Mouse (Mus musculus) layer of hippocampus, adult 9-11 months (tissue): Measurements from ENCODE around the gene Ank2.
A peak's percentile ranks its signal among the peaks of the same experiment; 100 is the strongest.
"Not testable (repeated sequence)": the region's sequence is repeated elsewhere in the genome, so short reads cannot be mapped to it uniquely, and the experiment has no call there.

ENCODE experiments used
- DNase-seq: peaks from one replicate; pipeline ENCODE4 v3.0.0; 2022

Ank2 gene

DNA sequence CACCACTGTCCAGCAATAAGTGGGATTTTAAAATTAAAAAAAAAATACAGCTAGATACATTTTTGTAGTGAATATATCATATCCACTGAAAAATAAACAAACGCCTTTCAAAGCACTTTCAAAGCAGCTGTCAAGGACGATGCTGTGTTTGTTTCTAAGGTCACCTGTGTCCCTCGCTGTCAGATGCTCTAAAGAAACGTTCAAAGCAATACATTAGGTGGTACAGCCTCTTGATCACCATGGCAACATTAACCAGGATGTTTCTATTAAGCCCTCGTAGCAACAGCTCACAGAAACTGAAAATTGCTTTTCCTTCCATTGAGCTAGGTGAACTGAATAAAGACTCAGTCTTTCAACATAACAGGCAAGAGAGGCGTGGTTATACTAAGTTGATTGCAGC, 17.5 kb downstream of the Ank2 start:
- DNase-seq, result no peak

DNA sequence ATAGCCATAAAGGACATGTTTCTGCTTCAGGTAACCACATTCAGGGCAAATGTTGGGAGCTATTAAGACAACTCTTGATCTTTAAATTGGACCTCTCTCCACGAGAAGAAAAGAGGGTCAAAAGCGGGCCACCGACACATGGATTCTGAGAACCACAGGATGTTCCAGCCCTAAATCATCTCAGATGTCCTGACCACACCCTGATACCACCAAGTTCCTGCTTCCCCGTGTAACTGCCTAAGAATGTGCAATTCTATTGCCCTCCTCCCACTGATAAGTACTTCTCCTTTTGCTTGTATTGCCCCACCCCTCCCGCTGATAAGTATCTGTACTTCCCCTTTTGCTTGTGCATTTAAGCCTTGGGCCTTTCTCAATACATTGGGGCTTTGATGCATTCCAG, 18.8 kb downstream of the Ank2 start:
- not testable (repeated sequence) for DNase-seq

DNA sequence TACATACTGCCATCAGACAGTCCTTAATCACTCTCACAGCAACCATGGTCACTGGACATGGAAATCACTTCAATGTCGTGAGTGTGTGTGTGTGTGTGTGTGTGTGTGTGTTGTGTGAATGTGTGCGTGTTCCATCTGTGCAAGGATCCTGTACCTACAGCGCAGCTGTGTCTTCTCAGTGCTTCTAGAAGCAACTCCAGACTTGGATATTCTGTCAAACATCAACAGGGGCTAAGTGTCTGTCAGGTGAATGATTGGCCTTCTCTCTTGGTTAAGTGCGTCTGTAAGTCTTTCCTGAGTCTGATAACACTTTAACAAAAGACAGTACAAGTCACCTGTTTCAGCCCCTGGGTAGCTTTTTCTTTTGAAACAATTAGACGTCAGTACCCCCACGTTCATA, 25.0 kb downstream of the Ank2 start:
- no peak for DNase-seq

DNA sequence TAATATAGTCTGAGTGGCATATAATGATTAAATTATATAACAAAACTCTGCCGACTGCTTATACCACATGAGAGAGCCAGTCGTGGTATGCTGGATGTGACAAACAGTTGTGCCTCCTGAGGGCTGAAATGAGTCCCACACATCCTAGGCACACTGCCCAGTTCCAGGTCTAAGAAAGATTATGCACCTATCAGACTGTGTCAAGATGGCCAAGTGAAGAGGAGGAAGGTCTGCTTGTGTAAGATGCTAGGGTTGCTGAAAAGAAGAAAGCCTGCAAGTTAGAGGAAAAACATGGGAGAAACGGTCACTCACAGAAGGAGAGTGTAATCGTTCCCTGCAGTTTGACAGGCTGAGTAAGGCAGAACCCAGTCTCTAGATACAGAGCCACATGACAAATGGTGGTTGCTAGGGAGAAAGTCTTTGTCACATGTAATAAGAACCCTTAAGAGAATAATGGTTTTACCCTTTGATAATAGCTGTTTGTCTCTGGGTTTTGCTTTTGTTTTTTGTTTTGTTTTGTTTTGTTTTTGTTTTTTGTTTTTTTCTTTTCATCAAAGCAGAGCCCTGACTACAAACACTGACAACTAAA, 29.9 kb downstream of the Ank2 start:
- no peak for DNase-seq

DNA sequence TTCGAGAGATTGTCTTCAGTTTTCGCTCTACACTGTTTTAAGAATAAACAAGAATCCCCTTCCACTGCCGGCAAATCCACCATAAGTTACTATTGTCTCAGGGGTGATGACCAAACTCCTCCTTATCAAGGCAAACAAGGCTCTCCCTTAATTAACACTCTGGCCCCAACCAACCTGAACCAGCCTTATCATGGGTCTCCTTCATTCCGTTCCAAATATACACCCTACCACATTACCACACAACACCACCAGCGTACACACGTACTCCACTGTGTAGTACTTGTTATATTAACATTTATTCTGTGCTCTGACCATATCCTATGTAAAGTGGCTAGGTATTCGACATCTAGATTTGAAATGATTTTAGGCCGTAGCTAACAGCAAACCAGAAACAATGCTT, 30.6 kb downstream of the Ank2 start:
- DNase-seq, result no peak

DNA sequence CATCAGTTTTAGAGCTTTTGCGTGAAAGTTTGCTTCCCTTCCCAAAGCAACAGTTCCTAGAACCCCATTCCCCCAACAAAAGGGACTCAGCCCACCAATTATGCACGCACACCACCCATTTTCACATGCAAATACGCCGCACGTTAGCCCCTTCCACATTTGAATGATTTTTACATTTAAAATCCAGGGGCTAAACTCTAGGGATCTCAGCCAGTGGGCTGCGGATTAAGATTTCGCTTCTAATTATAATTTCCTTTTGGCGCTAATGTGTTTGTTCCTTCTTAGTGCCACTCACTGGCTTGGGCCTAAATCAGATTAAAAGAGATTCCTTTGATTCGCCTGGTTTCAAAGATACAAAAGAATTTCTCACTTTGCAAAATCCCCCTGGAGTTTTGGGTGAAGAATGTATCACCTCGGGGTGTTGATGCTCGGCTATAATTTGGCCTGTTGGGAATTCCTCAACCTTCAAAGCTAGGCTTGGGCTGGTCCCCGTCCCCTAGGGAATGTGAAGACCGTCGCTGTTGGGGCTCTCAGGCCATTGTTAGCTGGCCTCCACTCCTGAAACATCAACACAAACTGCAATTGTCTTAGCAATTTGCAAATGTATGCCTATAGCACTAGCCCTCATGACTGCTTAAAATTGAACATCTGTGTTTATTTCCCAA, 35.2 kb downstream of the Ank2 start:
- DNase-seq, result no peak

DNA sequence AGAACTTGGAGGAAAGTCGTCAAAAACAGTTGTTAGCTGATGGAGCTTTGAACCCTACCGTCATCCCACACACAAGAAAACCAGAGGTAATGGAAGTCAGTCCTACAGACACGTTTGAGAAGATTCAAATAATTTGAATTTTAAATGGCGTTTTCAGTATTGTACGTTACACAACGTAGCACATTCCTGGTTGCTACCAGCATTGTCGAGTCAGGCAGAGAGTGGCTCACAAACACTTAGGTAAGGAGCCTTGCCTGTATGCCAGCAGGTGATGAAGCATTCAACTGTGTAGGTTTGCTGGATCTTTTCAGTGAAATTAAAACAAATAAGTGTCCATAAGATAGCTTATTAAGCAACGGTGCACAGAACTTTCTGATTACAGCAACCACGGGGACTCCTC, 36.0 kb downstream of the Ank2 start:
- no peak for DNase-seq

DNA sequence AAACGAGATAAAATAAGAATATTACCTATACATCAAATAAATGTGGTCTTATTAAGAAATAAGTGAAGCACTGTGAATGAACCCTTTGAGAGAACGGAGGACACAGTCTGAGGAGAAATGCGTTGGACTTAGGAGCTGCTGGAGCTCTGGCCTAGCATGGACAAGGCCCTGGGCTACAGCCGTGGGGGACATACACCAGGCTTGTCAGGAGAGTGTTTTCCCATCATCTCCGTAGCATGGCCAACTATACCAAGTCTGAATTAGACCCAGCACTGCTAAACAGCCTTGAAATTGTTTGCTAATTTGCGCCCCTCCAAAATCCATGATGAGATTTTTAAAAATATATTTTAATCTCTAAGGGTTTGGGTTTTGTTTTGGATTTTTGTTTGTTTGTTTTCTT, 36.7 kb downstream of the Ank2 start:
- DNase-seq, result no peak

DNA sequence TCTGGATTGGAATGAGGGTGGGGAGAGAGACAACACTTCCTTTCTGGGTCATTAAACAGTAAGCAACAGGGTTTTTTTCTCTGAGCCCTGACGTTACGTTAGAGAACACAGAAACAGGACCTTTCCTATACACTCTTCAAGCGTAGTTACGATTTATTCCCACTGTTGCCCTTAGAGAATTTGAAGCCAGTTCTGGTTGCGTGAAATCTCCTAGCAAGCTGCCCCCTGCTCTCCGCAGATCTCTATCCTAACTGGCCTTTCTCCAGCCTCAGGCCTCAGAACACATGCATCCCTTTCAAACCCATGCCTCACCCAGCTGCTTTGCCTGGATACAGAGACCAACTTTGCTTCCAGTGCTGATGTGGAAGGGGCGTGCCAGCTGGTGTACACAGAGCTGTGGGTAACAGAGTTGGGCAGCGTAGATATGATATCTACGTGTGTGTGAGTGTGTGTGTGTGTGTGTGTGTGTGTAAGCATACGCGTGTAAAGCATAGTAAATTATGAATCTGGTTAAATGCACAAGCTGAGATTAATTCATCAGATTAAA, 38.2 kb downstream of the Ank2 start:
- DNase-seq, result no peak

DNA sequence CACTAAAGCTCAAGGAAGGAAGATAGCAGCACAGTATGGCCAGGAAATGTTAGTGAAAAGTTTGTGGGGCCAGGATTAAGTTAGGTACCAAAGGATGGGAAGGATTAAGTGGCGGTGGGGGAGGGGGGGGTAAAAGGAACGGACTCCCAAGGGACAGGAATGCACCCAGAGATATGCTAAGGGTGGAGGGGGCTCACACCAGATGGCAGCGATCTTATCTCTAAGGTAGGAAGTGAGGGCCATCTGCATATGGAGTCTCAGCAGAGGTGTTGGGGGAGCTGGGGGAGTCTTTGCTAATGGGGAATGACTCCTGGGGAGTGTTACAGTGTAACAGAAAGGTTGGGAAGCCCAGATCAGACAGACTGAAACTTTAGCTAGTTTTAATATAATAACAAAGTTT, 39.3 kb downstream of the Ank2 start:
- no peak for DNase-seq

DNA sequence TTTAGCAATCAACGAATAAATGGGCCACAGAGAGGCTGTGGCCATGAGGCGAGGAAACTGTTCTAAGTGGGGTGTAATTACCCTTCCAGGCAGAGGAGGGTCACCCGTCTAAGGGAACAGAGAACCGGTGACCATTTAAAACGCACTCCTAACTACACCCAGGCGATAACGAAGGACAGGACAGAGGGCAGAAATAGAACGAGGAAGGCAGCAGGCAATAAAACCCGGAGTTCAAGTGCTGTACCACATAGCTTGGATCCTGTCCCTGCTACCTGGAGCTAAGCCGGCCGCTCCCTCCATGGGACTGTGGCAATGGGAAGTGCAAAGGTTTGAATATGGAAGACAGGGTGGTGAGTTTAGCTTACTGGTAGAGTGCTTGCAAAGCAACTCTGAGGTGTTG, 40.2 kb downstream of the Ank2 start:
- DNase-seq, result no peak

DNA sequence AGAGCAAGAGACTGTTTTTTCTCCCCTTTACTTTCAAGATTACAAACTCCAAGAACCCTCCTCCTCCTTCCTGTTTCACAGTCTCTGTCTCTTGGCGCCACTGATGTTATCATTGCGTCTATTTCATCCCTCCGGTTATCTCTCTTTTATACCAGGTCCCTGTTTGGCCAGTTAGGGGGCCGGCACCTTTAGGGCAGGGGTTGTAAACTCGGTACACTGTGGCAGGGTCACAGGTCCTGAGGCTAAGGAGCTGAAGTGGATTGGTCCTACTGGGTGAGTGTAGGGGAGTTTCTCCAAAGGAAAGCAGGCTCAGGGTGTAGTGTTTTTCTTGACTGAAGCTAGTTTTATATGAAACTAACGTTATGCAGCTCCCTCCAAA, 40.7 kb downstream of the Ank2 start:
- no peak for DNase-seq

DNA sequence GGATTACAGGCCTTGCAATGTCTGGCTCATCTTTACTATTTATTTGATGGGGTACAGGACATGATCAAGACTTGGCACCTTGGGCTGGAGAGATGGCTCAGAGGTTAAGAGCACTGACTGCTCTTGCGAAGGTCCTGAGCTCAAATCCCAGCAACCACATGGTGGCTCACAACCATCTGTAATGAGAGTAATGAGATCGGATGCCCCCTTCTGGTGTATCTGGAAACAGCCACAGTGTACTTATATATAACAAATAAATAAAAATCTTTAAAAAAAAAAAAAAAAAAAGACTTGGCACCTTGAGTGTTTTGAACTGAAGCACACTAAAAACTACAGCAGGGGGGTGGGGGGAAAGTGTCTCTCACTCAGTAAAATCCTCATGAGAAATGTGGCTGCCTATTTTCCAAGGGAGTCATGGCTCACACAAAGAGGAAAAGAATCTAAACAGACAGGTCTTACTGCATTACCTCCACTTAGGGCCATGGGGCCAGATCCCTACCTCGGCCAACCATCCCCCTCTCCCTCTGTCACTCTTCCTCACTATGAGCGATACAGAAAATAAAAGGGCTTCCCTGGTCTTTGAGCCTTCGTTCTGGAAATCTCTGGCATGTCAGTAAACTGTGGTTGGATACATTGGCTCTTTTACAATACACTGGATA, 41.3 kb downstream of the Ank2 start:
- DNase-seq, result no peak

DNA sequence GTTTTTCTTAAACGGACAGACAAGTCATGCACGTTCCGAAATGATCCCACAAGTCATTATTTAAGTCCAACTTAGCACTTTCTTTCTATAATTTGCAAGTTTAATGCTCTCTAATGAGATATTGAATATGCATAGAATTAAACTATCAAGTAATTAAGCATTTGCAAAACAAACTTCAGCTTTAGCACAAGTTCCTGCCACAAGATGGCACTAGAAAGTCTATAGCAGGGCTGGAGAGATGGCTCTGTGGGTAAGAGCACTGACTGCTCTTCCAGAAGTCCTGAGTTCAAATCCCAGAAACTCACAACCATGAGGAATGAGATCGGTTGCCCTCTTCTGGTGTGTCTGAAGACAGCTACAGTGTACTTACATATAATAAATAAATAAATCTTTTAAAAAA, 45.4 kb downstream of the Ank2 start:
- no peak for DNase-seq

DNA sequence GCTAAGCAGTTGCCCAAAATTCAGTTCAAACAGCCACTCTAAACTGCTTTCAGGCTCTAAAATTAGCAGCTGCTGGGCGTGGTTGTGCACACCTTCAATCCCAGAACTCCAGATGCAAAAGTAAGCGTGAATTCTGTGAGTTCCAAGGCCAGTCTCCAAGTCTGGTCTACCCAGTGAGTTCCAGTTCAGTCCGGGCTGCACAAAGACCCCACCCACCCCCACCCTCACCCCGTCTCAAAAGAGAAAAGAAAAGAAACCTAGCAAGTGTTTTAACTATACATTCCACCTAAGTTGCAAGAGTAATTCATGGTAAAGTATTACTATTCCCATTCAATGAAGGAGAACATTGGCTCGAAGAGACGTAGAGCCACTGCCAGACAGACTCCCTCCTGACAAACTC, 45.9 kb downstream of the Ank2 start:
- DNase-seq, result no peak

DNA sequence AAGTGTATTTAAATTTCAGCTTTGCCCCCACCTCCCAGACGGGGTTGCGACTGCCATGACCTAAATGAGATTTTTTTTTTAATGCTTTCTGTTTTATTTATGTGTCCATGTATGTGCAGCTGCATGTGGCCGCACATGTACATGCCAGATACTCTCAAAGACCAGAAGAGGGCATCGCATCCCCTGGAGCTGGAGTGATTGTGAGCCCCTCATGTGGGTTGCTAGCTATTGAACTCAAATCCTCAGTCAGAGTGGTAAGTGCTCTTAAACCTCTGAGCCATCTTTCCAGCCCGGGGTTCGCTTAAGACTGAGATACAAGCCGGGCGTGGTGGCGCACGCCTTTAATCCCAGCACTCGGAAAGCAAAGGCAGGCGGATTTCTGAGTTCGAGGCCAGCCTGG, 46.9 kb downstream of the Ank2 start:
- no peak for DNase-seq

DNA sequence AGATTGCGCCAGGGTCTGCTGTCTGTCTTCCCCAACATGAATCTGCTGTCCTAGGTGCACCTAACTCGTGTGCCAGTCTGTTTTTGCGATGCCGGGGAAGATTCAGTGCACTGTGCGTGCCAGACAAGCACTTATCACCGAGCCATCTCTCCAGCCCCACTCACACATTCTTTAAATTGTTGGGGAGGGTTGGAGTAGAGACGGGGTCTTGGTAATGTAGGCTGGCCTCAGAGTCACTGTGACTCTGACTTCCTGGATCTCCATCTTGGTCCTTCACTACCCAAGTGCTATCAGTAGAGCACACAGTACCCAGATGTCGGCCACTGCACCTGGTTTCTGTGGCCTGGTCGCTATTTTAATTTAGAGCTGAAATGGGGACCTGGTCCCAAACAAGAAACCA, 47.4 kb downstream of the Ank2 start:
- no peak for DNase-seq

DNA sequence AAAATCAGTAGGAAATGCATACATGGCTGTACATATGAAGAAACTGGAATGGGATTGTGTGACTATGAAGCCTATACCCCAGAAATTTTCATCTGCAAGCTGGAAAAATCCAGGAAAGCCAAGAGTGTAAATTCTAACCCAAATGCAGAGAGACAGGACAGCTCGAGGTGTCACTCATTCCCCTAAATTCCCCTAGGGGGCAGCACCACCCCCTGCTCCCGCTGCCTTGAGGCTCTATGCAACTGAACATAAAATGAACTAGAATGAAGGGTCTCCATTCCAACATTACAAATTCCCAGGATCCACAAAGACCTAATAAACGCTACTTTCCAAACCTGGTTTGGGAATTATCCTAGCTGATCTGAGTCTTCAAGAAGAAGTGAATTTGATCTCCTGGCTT, 48.1 kb downstream of the Ank2 start:
- DNase-seq, result no peak

DNA sequence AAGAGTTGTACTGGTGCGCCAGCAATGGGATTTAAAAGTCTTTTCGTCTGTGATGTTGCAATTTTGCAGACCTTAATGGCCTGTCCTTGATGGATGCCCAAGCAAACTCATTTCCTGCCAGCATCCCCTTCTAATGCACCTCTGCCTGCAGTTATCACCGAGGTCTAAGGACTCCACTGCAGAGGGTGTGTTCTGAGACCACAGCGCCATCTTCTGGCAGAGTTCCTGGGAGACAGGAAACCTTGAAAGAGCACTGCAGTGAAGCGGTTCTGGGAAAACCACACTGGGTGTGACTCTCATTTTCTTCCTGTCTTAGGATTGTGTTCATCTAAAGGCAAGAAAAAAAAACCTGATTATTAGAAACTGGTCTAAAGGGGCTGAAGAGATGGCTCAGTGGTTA, 53.0 kb downstream of the Ank2 start:
- DNase-seq, result peak; percentile 58

DNA sequence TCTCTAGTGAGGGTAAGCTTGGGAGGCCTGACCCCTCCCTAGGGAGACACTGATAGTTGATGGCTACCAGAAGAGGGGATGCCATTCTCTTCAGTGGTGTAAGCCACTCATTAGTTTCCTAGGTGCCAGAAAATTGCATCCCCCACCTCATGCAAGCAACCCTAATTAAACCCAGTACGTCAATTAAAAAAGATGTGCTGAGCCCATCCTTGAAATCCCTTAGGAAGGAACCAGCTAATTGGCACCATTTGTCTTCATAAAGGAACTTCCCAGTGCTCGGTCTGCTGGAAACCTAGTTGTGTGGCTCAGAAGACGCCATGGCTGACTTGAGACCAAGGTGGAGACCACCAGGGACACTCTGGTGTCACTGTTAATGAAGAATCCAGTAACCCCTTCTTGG, 65.9 kb downstream of the Ank2 start:
- DNase-seq, result no peak

DNA sequence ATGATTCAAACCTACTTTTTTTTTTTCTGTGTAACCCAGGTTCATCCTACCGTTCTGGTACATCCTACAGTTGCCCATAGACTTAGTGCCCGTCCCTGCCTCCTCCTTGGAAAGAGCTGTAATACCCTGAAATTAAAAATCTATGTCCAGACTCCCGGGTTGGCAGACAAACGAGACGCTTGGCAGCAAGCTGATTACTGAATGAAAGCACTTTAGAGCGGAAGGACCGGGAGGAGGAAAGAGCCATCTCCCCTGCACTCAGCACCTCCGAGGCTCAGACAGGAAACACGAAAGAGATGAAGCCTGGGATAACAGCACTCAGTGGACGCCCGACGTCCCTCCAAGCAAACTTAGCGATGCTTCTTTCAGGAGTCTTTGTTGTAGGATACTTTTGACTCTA, 69.3 kb downstream of the Ank2 start:
- DNase-seq, result no peak

DNA sequence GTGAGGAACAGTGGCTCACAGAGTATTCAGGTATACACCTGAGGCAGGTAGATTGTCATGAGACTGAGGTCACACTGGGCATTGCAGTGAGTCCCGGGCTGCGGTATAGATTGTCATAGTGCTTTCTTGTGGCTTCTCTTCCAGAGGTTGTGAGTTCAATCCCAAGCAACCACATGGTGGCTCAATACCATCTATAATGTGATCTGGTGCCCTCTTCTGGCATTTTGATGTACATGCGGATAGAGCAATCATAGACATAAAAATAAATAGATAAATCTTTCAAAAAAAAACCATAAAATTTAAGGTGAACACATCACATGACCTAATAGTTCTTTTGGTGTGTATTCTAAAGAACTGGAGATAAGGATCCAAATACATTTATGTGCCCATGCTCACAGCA, 70.6 kb downstream of the Ank2 start:
- no peak for DNase-seq

DNA sequence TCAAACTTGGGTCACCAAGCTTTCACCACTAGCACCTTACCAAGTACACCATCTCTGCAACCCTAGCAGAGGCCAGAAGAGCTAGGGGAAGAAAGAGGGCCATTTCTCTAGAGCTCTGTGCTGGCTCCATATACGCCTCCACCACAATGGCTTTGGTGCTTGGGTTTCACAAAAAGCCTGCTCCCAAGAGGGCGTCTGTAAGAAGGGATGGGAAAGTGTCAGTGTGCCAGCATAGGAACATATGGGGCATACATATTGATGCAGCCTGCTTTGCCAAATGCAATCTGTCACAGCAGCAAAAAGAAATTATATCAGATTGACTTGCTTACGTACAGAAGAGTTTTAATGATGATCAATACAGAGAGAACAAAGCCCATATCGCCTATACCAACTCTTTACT, 82.2 kb downstream of the Ank2 start:
- no peak for DNase-seq

DNA sequence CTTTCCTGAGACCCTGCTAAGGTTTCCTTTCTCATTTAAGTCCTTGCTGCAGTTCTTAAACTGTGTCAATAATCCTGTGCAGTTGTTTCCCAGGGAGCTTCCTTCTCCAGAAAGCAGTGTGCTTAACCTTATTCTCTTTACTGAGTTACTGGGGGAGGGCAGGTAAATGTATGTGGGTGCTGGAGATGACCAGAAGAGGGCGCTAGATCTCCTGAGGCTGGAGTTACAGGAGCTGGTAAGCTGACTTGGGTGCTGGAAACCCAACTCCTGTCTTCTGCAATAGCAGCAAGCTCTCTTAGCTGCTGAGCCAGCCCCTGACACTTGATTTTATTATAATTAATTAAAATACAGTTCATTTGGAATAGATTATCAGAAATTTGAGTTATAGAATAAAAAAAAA, 84.7 kb downstream of the Ank2 start:
- DNase-seq, result no peak
